Mouse (Mus musculus): ENCODE data around the gene Fbxl18.
"Not testable (repeated sequence)": the region's sequence is repeated elsewhere in the genome, so short reads cannot be mapped to it uniquely, and the experiment has no call there.

Fbxl18 gene

DNA sequence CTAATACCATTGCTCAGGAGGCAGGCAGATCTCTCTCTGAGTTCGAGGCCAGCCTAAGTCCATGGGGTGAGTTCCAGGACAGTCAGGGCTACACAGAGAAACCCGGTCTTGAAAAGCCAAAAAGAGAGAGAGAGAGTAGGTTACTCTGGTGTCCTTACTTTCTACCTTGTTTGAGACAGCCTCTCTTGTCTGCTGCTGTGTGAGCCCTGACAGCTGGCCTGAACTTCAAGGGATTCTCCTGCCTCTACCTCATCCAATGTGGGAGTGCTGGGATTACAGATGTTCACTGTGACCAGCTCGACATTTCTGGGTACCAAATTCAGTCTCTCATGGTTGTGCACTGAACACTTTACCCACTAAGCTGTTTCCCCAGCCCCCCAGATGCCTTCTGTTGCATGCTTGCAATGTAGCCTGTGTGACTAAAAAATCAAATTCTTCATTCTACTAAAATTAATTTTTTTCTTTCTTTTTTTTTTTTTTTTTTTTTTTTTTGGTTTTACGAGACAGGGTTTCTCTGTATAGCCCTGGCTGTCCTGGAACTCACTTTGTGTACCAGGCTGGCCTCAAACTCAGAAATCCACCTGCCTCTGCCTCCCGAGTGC is 4.8 kb upstream of the Fbxl18 start:
- no peak for DNase-seq (ENCODE audit: low spot score)

DNA sequence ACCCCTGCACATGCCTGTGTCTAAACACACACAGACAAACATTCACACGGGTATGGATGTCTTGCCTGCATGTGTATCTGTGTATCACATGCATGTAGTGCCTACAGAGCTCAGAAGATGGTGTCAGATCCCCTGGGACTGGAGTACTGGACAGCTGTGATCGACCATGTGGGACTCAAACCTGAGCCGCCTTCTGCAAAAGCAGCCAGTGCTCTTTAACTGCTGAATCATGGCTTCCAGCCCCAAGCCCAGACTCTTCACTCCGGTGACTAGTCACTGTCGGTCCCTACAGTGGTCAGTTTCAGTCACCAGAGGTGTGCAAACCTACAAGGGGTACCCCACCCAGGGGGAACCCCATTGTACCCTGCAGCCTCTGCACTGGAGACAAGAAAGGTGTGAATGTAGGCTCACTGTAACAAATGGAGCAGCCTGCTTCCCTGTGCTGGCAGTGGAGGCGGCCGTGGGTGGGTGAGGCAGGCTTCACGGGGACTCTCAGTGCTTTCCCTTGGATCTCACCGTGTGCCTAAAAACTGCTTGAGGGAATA is 3.9 kb upstream of the Fbxl18 start:
- DNase-seq (ENCODE audit: low spot score): no peak

DNA sequence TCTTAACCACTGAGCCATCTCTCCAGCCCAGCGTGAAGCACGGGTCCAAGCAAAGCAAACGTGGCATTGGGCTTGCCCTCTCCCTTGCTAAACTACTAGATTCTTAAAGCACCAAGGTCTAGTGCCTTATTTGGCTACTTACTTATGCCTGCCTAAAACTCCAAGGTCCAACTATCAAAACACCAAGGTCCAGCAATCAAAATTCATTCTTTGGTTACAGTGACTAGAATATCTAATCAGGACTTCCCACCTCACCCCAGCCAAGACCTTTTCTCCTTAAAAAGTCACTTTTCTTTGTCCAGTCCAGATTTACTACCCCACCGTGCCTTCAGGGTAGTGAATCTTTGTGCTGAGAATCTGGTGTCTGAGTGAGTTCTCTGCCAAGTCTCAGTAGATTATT is 3.1 kb upstream of the Fbxl18 start:
- no peak for DNase-seq (ENCODE audit: low spot score)

DNA sequence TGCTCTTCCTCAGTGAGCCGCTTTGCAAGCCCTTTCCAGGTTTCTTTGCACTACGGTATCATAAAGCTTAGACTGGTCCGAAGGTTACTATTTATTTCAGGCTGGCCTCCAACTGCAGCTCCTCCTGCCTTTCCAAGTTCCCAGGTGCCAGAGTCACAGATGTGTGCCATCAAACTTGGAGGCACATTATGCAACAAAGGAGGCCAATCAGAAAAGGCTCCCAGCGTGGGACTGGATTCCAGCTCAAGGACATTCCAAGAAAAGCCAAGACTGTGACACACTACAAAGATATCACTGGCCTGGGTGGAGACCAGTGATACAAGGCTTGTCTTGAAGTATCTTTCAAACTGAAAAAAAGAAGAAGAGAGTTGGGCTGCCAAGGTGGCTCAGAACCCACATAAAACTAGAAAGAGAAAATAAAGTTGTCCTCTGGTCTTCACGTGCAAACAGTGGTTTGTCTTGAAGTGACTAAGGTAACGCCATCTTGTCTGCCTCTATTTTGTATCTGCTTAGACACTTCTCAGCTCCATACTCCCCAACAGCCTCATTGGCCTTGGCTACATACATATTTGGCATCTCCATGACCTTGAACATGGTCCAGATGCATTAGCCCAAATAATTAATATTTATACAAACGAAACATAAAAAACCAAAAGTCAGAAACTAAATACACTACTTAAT is 2.5 kb upstream of the Fbxl18 start:
- no peak for DNase-seq (ENCODE audit: low spot score)

DNA sequence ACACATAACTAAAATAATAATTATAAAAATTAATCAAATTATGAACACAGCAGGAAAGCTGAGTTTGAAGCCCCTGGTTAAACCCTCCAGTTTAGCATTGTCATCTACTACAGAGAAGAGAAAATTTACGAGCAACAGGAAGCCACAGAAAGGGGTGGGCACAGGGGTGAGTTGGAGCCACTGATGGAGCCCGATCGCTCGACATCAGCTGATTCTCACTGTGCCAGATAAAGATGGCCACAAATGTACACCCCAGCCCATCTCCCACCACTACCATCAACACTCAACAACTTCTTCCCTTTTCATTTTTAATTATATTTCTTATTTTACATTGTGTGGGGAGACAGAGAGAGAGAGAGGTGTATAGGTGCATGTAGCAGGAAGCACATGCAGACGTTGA is 1.5 kb upstream of the Fbxl18 start:
- no peak for DNase-seq (ENCODE audit: low spot score)

DNA sequence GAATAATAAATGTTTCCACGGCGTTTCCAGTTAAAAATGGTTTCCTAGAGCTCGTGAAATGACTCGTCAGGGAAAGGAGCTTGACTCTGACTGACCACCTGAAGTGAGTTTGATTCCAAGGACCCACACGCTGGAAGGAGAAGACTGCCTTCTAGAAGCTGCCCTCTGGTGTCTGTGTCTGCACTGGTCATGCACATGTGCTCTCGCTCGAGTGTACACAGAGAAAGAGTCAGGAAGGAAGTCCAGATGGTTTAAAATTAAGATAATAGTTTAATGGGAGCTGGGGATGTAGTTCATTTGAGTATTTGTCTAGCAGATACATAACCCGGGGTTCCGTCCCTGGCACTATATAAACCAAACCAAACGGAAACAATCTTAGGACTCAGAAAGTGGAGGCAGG is 971 bp upstream of the Fbxl18 start:
- no peak for DNase-seq (ENCODE audit: low spot score)

DNA sequence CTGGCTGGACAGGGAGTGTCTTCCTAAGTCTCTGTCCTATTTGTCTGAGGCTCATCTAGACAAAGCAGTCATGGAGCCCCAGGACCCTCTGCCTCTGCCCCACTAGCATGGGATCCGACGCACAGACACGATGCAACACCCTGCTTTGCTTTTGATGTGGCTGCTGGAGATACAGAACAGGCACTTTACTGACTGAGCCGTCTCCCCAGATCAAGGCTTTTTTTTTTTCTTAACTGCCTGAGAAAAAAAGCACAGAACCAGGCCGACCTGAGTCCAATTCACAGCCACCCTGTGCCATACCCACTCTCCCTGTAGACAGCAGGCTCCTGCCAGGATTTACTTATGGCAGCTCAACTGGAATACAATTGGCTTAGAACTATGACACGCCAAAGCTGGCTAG is 3.8 kb downstream of the Fbxl18 start:
- DNase-seq (ENCODE audit: low spot score): no peak

DNA sequence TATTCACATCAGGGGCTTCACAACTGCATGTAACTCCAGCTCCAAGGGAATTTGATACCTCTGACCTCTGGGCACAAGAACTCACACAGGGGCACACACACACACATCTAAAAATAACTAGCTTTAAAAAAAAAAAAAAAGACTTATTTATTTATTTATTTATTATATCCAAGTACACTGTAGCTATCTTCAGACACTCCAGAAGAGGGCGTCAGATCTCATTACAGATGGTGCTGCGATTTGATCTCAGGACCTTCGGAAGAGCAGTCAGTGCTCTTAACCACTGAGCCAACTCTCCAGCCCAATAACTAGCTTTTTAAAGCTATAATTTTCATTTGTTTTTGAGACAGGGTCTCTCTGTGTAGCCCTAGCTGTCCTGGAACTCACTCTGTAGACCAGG is 7.7 kb downstream of the Fbxl18 start:
- DNase-seq (ENCODE audit: low spot score): not testable (repeated sequence)

DNA sequence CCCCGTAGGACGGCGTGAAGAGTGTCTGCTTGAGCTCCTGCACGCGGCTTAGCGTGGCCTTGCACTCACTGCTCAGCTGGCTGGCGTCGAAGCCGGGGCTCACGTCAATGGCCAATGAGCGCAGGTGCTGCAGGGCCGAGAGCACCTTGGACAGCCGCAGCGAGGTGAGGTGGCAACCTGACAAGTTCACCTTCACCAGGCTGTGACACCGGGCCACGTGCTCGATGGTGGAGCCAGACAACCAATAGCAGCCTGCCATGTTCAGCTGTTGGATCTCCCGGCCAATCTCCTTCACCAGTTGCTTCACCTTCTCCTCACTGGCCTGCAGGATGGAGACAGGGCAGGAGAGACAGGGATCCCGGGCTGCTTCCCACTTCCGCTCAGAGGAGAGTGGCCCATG is 8.5 kb downstream of the Fbxl18 start:
- DNase-seq (ENCODE audit: low spot score): no peak

DNA sequence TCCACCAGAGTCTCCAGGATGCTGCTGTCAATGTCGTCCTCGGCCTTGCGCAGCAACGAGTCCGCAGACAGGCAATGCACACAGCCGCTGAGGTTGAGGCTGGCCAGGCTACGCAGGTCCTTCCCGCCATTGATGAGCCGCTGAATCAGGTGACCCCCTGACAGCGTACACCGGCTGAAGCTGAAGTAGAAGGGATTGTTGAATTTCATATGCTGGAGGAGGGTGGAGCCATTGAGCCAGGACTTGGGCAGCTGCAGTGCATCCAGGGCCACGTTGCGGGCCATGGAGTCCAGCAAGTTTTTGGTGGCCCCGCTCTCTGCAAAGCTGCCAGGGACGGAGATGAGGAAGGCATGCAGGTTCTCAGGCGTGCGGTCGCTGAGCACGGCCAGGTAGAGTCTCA is 9.0 kb downstream of the Fbxl18 start:
- DNase-seq (ENCODE audit: low spot score): no peak

DNA sequence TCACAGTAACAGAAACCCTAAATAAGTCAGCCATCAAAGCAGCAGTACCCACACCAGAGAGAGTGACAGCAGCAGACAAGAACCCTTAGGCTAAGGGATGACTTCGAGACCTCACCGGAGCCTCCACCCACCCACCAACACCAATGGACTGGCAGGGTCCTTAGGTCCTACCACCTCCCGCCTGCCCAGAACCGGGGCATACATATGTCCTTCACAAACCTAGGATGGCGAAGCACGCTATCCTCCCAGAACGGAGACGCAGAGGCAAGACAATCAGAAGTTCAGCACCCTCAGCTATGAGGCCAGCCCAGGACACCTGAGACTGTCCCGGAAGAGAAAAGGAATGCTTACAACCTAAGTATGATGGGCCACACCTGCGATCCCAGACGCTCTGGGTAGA is 12.8 kb downstream of the Fbxl18 start:
- no peak for DNase-seq (ENCODE audit: low spot score)

DNA sequence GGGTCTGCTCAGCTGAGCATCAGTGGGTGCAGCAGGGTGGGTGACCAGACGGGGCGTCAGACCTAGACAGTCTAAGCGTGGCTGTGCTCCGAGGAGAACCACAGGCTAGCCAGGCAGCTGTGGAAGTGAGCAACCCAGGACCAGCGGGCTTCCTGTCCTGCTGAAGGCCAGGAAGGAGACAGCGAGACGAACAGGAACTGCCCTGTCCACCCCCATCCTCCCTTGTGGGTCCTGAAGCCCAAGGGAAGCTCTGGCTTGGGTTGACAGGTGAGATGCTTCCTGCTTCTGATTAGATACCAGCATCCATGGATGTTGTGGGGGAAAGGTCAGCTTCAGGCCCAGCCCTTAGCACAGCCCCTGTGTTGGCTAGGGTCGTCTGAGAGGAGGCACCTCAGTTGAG is 13.3 kb downstream of the Fbxl18 start:
- no peak for DNase-seq (ENCODE audit: low spot score)

DNA sequence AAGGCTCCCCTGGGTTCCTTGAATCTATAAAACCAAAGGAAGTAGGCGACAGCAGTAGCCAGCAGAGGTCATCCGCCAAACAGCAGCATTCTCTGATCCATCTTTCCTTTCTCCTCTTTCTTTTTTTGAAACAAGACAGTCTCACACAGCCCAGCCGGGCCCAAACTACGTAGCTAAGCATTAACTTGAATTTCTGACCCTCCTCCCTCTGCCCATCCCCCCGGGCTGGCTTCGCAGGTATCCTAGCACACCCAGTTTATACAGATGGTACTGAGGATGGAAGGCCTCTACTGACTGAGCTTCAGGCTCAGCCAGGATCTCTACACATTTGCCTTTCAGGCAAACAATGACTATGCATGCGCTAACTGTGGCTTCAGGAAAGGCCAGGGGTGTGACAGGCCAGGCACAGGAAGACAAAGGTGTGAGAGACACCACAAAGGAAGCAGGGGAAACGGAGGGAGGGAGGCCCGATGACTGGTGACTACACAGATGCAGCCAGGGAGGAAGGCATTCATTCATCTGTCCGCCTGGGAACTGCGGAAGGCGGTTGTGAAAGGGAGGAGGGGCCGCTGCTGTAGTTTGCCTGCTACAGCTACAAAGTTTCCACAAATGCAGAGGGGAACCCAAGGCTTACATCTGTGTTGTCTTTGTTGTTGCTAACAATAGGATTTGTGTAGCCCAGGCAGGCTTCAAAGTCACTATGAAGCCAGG is 14.3 kb downstream of the Fbxl18 start:
- DNase-seq (ENCODE audit: low spot score): peak; percentile 61

DNA sequence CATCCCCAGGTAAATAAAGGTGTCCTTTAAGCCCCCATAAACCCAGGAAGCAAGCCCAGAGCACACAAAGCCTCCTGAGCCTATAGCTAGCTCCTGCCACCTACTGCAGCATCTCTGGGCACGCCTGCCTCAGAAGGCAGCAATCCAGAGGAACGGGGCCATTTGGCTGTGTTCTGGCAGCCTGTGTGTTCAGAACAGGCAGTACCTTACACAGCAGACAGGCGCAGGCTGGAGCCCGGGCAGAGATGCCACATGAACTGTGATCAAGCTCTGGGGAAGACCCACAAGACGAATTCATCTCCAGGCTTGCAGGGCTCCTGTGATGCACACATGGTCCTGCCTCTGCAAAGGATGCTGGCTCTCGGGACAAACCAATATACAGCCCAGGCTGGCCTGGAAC is 15.0 kb downstream of the Fbxl18 start:
- DNase-seq (ENCODE audit: low spot score): no peak

DNA sequence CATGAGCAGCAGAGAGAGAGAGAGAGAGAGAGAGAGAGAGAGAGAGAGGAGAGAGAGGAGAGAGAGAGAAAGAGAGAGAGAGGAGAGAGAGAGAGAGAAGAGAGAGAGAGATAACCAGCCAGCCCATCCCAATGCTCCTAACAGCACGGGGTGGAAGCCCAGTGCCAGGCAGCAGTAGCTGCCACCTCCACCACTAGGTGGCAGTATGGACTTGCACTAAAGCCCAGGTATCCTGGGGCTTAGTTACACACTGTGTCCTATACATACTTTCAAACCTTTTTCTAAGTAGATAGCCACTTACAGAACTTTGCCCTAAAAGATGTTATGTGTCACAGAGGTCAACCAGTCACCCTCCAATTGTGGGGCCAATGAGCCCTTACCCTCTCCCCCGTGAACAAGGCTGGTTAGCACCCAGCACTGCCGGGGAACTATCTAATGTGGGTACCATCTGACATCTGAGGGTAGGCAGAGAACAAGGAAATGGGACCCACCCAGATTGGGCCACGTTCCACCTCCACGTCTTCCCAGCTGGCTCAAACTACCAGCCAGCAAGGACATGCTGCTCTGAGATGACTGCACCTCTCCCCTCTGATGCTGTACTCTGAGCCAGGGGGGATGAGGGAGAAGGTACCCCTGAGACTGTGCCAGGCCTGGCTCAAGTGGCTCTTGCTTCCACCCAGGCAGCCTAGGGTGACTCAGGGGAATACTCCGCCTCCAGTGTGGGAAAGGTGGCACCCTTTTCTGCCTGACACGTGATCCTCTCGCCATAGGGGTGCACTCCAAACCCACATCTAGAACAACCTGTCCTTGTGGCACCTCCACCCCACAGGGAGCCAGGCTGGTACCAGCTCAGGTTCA is 15.7 kb downstream of the Fbxl18 start:
- DNase-seq (ENCODE audit: low spot score): peak; percentile 94

DNA sequence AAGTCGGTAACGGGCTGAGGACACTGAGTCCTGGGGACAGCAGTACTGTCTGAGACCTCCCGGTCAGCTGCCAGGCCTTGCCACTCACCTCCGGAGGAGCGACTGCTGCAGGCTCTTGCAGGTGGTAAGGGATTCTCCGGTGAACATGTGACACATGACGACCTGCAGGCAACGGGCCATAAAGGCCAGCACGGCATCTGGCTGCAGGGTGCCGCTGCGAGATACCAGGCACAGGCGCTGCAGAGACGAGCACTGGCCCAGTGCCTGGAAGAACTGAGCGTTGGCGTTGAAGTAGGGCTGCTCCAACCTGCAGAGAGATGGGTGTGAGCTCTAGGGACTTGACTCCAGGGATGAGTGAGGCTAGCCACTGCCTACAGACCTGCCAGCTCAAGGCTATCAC is 16.7 kb downstream of the Fbxl18 start:
- no peak for DNase-seq (ENCODE audit: low spot score)

DNA sequence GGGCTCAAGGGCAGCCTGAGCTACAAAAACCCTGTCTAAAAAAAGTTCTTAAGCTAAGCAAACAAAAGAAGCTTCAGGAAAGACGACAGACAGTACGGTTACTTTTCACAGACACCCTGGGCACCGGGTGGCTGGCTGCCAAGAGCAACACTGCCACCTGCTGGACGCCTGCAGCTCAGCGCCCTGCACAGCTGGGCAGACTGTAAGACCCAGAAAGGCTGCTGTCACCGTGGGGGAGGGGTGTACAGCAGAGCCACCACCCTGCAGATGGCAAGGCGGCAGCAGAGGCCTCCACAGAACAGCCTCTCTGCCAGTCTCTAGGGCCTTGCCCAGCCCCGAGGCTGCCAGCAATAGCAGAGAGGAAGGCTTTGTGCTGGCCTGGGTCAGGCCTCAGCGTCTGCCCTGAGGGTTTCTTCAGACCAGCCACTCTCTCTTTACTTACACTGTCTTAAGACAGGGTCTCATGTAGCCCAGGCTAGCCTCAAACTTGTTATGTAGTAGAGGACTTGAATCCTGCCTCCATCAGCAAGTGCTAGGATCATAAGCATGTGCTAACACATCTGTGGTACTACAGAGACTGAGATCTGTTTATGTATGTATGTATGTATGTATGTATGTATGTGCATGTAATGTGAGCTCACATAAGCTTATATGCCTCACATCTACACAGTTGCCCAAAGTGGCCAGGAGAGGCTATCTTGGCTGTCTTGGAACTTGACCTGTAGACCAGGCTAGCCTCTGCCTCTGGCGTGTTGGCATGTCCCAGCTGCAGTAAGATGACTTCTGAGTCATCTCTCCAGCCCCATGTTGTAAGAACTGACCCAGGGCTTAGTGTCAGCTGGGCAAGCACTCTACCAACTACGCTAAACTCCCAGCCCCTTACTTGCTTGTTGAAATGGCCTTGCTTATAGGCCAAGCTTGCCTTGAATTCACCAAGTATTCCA is 17.6 kb downstream of the Fbxl18 start:
- DNase-seq (ENCODE audit: low spot score): peak; percentile 92

DNA sequence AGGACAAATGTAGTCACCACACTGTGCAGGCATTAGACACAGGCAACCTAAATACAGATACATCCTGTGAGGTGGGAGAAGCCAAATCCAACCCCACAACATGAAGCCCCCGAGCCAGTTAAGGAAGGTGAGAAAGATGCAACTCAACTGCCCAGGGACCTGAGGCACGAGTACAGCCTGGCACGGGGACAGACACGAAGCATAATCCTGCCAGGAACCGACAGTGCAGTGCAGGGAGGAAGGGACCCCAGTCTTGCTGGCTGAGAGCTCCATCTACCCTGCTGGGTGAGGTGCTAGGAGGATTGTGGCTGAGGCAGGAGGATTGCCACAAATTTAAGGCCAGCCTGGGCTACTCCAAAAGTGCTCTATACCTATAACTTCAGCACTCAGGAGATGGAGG is 18.3 kb downstream of the Fbxl18 start:
- no peak for DNase-seq (ENCODE audit: low spot score)

DNA sequence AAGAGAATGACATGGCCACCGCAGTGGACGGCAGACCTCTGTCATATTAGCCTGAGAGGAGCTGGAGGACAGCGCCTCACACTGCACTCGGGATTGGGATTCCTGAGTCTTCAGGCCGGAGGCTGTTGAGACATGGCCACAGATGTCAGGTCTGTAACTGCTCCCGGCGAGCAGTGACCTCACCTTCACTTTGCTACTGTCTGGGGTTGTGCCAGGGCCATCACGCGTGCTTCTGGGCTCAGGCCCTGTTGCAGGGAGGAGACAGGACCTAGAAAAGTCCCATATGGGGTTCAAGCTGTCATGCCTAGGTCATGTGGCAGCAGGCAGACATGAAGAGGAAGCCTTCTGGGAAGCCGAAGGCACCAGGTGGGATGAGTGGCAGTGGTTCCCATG is 19.7 kb downstream of the Fbxl18 start:
- no peak for DNase-seq (ENCODE audit: low spot score)

DNA sequence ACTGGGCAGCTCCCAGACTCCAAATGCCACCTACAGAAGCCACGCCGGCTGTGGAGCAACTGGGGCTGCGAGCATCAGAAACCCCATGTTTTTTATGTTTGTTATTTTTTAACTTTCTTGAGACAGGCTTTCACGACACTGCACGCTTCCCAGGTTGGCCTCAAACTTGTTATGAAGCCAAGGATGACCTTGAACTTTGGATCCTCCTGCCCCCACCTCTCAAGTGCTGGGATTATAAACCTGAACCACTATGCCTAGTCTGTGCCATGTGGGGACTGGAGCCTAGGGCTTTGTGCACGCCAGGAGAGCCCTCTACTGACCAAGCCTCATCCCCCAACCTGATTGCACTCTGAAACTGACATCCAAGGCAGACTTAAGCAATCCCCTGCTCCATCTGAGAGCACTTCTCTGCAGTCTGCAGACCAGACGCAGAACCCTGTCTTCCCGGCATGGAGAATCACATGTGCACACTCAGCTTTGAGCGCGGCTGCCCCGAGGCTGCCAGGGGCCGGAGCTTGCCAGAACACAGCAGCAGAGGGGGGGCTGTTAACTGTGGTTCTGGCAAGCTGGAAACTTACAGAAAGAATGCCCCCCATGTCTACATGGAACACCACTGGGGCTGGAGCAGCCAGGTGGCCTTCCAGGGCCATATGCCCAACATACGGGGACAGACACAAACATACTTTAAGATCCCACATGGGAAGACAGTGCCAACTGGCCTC is 20.3 kb downstream of the Fbxl18 start:
- DNase-seq (ENCODE audit: low spot score): no peak

DNA sequence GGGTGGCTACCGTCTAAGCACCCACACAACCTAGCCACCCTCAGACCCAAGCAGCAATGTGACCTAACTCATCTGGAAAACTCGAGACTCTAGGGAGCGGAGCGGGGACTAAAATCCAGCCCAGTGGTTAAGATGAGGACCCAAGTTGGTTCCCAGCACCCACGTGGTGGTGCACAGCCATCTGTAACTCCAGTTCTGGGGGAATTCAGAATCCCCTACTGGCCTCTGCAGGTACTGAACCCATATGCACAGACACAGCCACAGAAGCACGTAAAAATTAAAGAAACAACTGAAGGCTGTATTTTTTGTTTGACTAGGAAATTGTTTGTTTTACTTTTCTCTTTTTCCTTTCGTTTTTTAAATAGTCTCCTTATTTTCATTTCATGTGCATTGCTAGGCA is 21.5 kb downstream of the Fbxl18 start:
- DNase-seq (ENCODE audit: low spot score): no peak

Data from embryo, embryonic 10 days (tissue).